Mouse (Mus musculus) G1E (cell line): ENCODE measurements around the gene Thy1.

Experiments
- CTCF ChIP-seq: IDR thresholded peaks from 2 replicates; pipeline ENCODE4 v1.5.1; 2012; ENCODE audit warnings: low read depth, low read length, inconsistent platforms, mixed read lengths
- TAL1 ChIP-seq: conservative IDR thresholded peaks from 2 replicates; pipeline ENCODE4 v1.6.1; 2012; ENCODE audit warnings: low read depth, low read length, inconsistent platforms, mixed read lengths

DNA sequence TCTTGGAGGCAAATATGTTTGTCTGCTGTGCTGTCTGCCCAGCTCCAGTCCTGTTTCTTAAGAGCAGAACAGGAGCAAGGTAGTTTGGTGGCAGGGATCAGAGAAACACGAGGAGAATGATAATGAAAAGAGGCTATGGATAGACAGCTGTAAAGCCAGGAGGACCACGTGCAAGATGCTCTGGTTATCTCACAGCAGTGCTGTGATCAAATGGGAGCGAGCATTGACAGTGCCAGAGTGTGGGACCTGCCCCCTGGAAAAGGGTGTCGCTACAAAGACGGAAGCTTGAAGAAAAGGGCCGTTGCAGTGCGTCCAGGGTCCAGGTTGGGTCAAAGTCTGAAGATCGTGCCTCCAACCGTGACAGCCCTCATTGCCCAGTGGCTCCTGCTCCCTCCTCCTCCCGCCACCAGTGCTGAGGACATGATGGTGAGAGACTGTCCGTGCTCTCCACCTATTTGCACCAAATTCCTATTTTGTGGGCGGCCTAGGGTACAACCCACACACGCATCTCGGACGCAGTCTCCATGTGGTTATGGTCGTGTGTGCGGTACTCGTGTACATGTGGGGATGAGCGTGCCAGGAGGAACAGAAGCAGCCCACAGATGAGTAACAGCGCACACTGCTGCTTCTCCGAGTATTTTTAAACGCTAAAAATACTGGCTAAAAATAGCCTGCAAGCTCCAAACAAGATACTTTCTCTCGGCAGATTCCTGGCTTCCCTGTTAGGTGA lies 40.4 kb downstream of the Thy1 start:
- no peak for TF ChIP-seq CTCF
- no peak for TF ChIP-seq TAL1
